Mouse (Mus musculus) CD4-positive, CD25-positive, alpha-beta regulatory T cell, adult 2 months (primary cell): Measurements from ENCODE around the gene Hist1h2bf.
A peak's percentile ranks its signal among the peaks of the same experiment; 100 is the strongest.
"Not testable (repeated sequence)": the region's sequence is repeated elsewhere in the genome, so short reads cannot be mapped to it uniquely, and the experiment has no call there.

Experiments
- DNase-seq: peaks from one replicate; pipeline ENCODE4 v3.0.0-alpha.2; 2012; ENCODE audit warnings: low read depth, low spot score

Gene Hist1h2bf

GRCm38 (mm10) chr13:23586940-23587225, 12.9 kb upstream of the Hist1h2bf start:
- DNase-seq: no peak

GRCm38 (mm10) chr13:23586099-23586939, 12.3 kb upstream of the Hist1h2bf start:
- DNase-seq: no peak

GRCm38 (mm10) chr13:23585442-23586098, 11.6 kb upstream of the Hist1h2bf start:
- DNase-seq: peak; percentile 88

GRCm38 (mm10) chr13:23585029-23585441, 11.0 kb upstream of the Hist1h2bf start:
- peak; percentile 84 for DNase-seq

- DNase-seq: no peak
Measured at GRCm38 (mm10) chr13:23584331-23584730, 10.3 kb upstream of the Hist1h2bf start.

- no peak for DNase-seq
Measured at GRCm38 (mm10) chr13:23583387-23584068, 9.5 kb upstream of the Hist1h2bf start.

GRCm38 (mm10) chr13:23582219-23583056, 8.4 kb upstream of the Hist1h2bf start:
- DNase-seq: no peak

GRCm38 (mm10) chr13:23581408-23582218, 7.6 kb upstream of the Hist1h2bf start, which contains the start of gene Hist1h4d:
Gene Hist1h4d (plus strand): TSS chr13:23581598.
- DNase-seq: peak; percentile 93

GRCm38 (mm10) chr13:23577835-23578234, 3.8 kb upstream of the Hist1h2bf start:
- no peak for DNase-seq

GRCm38 (mm10) chr13:23576906-23577639, 3.1 kb upstream of the Hist1h2bf start:
- DNase-seq: no peak

GRCm38 (mm10) chr13:23576351-23576881, 2.4 kb upstream of the Hist1h2bf start:
- DNase-seq: no peak

GRCm38 (mm10) chr13:23575864-23576313, 1.9 kb upstream of the Hist1h2bf start:
- DNase-seq: not testable (repeated sequence)

GRCm38 (mm10) chr13:23575271-23575851, 1.4 kb upstream of the Hist1h2bf start, which contains the start of gene Hist1h3d:
Gene Hist1h3d (plus strand): TSS chr13:23575763.
- DNase-seq: peak; percentile 74

GRCm38 (mm10) chr13:23574546-23575170, 662 bp upstream of the Hist1h2bf start:
- not testable (repeated sequence) for DNase-seq

- not testable (repeated sequence) for DNase-seq
Measured at GRCm38 (mm10) chr13:23573034-23573897, 730 bp downstream of the Hist1h2bf start.

- DNase-seq: no peak
Measured at GRCm38 (mm10) chr13:23572218-23573033, 1.6 kb downstream of the Hist1h2bf start.
